Mouse (Mus musculus): ENCODE data around the gene Clmn.

Clmn gene

DNA sequence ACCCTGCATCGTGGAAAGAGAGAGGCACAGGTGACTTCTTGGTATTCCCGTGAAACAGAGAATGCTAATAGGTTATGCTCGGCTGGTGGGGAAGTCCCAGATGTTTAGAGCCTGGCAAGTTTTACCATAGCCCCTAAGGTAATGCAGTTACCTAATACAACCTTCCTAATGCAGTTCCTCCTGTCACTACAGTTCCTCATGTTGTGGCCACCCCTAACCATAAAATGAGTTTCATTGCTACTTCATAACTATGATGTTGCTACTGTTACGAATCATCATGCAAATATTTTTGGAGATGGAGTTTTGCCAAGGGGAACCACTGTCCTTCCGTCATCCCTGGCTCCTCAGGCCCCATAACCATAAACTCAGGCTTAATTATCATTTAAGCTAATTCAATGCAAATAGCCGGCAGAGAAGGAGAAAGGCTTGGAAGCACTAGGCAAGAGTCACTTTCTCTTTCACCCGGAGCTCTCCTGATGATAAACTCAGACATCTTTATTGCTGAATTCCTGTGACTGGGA is 53.9 kb downstream of the Clmn start:
- DNase-seq: no peak

DNA sequence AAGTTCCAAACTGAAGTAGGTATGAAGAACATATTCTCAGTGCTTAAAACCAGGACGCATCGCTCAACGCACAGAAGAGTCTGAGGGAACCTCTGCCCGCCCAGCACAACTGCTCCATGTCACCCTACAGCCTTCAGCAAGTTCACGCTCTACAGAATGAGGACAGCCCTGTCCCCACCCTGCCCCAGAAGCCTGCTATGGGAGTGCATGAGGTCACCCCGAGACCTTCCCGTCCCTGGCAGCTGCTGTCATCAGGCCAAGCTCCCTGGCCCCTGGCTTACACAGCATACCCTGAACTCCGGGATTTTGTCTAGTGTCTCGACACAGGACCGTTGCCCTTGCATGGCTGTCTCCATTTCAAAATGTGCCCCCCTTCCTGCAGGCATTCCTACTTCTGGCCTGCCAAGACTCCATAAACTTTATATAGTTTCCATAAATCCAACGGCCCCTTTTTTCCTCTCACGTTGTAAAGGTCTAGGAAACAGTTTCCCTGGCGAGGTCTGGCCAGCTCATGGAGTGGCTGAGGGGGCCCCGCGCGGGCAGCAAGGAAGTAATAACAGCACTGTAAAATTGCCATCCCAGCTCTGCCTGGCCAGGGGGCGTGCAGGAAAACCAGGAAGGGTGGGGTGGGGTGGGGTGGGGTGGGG is 56.3 kb downstream of the Clmn start:
- DNase-seq: no peak

DNA sequence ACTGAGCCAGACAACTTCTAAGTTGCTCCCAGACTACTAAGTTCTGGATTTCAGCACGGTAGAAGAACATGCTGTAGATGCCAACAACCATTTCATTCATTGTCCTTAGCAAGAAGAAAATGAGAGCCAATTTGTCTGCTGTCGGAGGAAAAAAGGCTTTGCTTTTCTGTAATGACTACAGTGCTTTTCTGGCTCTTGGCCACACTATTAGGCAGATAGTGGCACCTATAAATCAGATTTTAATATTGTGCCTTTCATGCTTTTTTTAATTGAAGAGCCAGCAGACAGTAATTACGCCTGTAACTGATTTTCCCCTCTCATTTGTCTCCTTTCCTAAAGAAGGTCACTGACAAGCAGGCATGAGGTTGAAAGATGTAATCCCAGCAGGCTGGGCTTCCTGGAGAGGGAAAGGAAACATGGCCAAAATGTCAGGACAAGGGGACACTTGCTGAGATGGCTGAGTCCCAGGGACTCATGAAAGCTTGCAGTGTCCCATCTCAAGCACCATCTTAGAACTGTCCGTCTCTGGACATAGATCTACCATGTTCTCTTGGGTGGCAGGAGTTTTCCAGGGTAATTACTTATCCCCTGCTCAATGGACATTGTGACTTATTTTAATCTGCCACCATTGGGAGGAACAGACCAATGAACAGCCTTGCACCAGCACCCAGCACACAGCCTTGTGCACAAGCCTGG is 58.0 kb downstream of the Clmn start:
- DNase-seq: no peak

DNA sequence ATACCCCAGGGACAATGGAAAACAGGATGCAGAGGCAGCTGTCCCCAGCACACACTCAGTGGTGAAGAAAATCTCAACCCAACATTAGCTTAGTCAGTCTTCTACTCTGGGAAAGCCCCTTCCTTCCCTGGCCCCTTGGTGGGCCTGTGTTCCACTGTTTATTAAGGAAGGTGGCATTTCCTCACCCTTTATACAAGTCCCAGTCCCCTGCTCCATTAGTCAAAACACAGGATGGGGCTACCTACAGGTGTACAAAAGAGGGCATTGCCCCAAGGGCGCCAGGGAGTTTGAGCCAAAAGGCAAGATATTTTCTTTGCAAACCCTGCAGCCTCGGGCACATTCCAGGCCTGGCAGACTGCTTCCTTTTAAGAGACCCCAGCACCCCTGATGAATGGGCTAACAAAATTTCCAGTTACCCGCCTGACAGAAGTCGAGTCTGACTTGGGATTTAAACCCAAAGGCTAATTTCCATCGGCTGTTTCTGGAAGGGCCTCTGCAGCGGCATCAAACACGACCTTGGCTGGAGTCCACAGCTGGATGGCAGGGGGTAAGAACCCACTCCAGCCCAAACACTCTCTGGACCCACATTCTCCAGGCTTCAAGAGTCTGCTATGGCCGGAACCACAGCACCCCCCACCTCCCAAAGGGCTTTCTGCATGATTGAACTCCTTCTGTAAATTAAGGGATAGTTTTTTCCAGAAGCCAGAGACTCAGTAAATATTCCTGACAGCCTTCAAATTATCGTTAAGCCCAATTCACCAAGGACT is 63.2 kb downstream of the Clmn start:
- DNase-seq: peak; percentile 23

DNA sequence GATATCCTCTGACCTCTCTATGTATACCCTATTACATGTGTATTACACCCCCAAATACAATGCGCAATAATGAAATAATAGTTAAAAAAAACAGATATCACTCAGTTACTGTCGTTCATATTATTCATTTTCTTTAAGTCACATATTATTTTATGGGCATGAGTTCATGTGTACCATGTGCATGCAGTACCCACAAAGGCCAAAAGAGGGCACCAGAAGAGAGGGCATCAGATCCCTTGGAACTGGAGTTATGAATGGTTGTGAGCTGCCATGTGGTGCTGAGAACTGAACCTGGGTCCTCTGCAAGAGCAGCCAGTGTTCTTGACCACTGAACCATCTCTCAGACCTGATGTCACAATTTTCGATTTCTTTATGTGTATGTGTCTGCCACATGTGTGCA is 65.5 kb downstream of the Clmn start:
- peak; percentile 21 for DNase-seq

DNA sequence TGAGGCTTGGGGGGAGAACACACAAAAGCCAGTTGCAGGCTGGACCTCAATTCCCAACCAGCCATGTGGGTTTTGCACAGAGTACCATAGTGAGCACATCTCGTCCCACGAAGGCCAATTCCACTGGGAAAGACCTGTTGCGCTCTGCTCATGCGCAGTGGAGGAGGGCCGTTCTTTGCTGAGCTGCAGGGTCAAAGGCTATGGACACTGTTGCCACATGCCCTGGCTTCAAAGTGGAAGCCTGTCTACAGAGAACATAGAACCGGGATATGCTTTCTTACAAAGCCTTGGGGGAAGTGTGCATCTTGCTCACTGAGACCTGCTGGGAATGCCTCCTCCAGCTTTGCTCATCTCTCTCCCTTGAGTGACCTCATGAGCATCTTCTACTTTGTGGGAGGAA is 67.0 kb downstream of the Clmn start:
- no peak for DNase-seq

DNA sequence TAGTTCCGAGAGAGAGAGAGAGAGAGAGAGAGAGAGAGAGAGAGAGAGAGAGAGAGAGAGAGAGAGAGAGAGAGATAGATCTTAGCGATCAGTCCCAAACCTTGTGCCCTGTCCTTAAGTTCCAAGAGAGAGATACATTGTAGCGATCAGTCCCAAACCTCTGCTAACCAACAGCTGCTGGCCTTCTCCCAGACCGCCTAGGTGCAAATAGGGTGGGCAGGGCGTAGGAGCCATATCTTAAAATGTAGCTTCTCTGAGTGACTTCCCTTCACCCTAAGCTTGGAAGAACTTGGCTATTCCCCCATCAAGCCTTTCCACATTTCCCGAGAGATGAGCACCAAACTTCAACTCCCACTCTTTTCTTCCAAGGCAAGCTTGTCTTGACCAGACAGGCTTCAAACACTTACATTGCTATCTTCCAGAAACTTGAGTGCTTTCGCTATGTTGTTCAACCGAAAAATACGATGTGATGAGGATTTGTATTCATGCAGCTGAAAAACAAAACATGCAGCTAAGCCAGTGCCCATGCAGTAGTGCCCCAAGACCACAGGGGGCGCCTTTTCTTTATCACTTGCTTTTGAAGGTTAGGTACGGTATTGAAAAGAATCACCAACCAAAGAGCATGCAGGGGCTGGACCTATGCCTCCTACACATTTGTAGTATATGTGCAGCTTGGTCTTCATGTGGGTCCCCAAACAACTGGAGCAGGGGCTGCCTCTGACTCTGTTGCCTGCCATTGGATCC is 68.1 kb downstream of the Clmn start:
- DNase-seq: no peak

DNA sequence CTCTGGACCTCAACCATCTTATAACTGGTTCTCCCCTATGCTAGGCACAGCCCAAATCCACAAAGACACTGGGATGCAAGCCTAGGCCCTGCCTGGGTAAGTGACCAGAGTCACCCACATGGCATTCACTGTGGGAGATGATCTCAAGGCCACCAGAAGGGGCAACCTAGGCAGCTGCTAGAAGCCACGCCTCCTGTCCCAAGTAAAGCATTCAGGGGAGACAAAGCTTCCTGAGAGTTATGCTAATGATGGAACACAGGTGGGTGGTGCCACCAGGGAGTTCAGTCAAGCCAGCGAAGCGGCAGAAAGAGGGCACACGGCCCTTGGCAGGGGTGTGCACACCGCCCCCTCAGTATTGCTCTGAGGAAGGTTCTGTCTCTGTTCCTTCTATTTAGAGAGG is 69.9 kb downstream of the Clmn start:
- no peak for DNase-seq

DNA sequence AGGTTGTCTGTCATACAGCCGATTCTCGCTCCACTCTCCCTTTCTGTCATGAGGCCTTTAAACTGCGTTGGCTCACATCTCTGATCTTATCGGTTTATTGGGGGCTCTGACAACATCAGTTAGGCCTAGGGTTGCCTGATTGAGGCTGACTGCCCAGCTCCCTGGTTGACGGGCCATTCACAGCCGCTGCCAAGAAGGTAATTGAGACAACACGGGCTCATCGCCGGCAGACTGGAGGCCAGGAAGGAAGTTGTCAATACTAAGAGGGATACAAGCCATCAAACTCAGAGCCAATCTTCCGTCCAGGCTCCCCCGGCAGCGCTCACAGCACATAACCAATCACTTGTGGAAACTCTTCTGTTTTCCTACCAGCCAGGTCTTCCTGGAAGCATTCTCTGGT is 71.4 kb downstream of the Clmn start:
- DNase-seq: no peak

DNA sequence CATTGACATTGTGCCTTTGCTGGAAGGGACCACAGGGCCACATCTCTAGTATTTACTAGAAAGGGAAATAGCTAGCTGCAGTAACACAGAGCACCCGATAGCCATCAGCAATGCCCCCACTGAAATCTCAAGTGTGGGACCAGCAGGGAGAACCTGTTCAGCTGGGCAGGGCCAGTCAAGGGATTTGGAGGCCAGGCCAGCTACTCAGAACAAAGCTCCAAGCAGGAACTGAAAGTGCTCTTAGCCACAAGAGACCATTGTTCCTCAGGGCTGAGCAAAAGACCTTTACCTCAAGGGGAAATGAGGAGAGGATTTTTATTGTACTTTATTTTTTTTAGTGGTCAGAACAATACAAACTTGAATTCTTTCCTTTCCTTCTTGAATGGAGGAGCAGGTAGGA is 87.3 kb downstream of the Clmn start:
- no peak for DNase-seq

DNA sequence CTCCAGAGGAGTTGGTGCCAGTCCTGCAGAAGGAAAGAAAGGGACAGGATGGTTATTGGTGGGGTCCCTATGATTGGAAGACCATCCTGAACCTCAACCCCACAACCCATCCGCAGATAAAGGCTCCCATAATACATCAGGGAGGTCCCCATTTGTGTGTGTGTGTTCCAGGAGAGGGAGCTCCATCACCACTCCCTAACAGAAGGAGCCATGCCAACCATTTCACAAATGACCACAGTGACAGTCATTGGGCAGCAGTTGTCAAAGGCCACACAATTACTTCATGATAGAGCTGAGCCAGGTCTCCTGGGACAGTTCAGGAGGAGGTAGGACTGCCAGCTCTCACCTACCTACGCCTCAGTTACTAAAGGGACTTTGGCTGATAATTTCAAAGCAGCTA is 92.9 kb downstream of the Clmn start:
- no peak for DNase-seq

DNA sequence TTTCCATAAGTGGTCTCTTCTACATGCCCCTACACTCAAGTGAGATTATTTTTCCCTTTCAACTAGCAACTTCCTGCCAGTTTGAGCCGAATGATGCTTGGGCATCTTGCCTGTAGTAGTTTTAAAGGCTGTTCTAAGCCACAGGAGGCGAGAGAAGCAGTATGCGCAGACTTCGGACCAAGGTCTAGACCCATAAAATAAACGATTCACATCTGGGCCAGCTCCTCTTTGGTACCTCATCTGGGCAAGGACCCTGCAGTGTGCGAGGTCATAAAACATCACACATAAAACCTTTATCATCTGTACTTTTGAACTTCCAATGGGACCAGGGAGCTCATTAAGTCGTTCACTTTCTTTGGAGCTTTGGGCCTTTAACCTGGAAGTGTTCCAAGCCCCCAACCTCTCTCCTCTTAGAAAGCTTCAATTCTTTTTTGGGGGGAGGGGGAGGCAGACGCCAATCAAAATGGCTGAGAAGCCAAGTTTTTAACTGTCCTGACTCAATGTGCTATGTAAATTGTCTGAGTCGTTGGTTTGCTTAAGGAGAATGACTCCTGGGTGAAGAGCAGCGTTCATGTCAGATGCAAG is 95.6 kb downstream of the Clmn start:
- DNase-seq: no peak

DNA sequence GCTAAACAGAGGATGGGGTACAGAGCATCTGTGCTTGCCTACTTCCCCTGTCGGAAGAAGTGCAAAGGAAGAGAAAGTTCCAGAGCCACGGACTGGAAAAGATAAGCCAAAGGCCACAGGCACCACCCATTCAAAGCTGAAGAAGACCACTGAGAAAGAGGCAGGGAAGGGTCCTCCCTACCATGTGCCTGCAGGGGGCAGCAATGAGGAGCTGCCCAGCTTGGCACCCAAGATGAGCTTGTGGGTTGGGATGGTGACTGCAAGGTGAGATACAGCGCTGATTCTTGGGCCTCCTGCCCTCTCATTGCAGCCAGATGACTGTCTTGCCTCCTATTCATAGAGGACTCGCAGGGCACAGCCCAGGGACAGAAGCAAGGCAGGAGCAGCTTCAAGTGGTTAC is 97.7 kb downstream of the Clmn start:
- DNase-seq: no peak

DNA sequence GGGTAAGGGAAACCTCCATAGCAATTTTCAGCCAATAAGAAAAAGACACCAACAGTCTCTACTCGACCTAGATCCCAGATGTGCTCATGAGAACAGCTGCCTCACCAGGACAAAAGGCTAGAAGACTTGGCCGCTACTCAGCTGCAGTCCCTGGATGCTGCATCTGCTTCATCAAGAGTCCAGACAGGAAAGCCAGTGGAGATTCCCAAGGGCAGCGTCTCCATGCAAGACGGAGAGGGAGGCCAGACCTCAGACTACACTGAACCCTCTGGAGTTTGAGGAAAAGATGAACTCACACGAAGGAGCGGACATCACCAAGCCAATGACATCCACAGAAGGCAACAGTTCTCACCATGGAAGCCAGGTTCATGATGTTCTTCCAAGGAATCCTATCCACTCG is 99.1 kb downstream of the Clmn start:
- no peak for DNase-seq

DNA sequence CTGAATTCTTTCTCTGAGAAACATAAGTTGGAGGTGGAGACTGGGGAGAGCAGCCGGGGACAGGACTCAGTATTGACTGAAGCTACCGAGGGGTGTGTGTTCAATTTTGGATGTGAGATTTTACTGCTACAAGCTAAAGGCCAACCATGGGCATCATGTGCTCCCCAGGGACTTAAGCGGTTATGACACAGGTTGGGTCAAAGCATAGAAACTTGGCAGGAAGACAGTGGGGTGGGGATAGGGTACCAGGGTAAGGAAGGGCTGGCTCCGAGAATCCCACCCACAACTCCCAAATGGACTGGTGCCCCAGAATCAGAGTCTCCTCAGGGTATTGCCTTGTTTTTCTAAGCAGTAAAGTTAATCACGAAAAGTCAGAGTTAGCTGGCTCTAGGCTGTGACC is 99.8 kb downstream of the Clmn start:
- DNase-seq: no peak

DNA sequence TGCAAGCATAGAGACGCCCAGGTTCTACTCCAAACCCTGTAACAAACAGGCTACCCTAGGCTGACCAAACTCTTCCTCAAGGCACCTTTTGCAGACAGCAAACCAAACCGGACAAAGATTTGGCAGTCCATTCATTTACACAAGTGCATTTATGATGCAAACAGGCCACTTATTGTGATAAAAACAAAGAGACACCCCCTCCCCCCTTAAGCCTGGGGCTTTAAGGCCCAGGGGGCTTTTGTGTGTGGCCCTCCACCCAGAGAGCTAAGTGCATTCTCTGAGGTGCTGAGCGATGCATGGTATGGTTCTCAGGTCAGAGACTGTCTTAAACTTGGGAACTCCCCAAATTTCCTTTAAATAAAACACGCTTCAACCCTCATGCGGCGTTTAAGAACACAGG is 101.0 kb downstream of the Clmn start:
- no peak for DNase-seq

DNA sequence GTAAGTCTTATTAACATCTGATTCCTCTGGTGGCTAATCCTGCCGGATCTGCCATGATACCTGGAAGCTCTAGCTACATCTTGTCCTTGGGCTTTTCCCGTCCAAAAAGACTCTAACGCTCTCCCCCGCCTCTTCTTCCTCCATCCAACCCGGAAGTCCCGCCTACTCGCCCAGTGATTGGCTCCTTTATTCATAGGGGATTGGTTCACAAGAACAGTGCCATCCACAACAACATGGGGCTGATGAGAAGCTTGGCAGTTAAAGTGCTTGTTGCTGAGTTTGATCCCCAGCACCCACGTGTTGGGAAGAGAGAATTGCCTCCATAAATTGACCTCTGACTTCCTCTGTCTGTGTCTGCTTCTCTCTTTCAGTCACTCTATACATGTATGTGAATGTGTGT is 103.5 kb downstream of the Clmn start:
- DNase-seq: no peak

DNA sequence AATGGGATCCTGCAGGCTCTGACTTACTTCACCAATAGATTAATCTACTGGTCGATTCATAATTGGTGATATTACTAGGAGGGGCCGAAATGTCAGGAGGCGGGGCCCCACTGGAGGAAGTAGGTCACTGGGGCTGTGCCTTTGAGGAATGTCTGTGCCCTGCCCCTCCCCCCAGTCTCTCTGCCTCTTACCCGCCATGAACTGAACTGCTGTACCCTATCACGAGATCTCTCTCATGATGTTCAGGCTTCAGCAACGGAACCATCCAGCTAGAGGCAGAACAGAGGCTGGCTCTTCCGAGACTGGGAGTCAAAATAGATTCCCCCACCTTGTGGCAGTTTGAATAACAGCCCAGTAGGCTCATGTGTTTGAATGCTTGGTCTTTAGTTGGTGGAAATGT is 106.8 kb downstream of the Clmn start:
- DNase-seq: no peak

DNA sequence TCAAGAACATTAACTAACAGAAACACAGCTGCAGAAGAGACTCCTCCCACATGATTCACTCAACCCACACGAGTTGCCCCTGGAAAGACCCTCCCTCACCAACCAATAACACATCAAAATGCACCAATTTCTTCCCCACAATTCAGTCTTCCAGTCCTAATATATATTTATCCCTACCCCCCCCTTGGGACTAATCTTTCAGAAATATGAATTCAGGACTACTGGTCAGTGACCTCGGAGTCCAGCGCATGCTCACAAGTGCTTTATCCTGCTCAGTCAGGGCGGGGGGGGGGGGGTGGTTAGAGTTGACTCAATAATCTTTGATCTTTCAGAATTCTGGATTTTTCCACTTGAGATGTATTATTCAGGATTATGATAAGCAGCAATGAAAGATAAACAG is 111.2 kb downstream of the Clmn start:
- no peak for DNase-seq

DNA sequence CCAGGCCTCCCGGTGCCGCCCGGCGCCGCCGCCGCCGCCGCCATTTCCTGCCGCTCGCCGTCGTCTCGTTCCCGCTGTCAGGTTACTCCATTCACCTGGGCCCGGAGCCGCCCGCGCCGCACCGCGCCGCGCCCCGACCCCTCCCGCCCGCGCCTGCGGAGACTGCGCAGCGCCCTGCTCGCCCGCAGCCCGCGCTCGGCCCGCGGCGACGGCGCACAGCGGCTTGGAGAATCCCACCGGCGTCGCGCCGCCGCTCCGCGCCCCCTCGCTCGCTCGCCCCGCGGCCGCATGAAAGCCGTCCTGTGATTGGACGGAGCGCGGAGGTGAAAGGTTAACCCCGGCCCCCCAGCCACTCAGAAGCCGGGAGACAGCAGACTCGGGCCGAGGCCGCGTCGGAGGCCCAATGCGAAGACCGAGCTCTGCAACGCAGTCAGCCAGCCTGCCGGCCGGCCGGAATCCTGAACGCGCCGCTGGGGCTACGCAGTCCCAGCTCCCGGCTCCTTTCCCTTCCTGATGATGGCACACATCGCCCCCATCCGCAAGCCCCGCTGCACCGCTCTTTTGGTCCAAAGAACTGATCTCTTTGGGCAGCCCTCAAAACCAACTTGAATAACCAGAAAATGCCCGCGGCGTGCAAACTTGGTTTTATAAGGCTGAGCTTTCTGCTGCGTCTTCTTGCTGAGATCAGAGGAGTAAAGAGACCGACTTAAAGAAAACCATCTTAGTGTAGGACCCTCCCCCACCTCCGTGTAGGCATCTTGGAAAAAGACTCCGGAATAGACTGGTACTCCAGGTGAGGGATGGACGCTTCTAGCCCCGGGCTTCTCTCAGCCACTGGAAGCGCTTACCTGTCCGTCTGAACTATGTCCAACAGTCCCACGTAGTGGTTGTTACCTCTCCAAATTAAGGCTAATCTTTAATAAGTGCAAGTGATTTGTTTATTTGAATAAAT is 112.8 kb downstream of the Clmn start, which contains the start of gene Dicer1:
Dicer1 (minus strand) TSS at position 139 of the 952 bp plus-strand sequence.
- peak; percentile 99 for DNase-seq

DNA sequence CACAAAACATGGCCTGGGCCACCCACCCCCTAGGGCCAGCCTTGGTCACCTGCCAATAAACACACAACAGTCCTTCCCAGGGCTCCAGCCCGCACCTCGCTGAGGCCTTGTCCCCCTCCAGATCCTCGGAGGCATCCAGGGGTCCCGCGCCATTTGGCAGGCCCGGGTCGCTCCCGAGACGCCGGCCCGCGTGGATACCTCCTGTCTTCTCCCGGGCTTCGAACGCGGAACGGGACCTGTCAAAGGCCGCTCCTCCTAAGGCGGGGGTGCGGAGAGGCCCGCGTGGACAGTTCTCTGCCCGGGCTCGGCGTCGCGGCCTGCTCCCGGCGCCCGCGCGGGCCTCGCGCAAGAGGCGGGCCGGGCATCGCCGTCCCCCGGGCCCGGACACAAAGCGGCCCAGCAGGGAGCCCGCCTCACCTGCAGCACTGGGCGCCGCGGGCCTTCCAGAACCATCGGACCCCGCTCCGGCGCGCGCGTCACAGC is 113.5 kb downstream of the Clmn start:
- no peak for DNase-seq

Data from kidney, adult 18-20 months (tissue).